Mouse (Mus musculus) hindlimb bud, embryonic 11.5 days (tissue): ENCODE results near the gene Uts2r.

Source experiments
- DNase-seq: peaks from one replicate; pipeline ENCODE4 v3.0.0-alpha.2; 2012; ENCODE audit warnings: low read depth, low spot score; ENCODE audit errors: extremely low spot score

The Uts2r gene

GRCm38 (mm10) chr11:121160636-121161346 lies 720 bp downstream of the Uts2r start:
- DNase-seq: no peak

- DNase-seq: no peak
Observed at GRCm38 (mm10) chr11:121163751-121164150, 3.7 kb downstream of the Uts2r start.

GRCm38 (mm10) chr11:121173203-121173602 lies 13.1 kb downstream of the Uts2r start:
- DNase-seq: no peak

DNA sequence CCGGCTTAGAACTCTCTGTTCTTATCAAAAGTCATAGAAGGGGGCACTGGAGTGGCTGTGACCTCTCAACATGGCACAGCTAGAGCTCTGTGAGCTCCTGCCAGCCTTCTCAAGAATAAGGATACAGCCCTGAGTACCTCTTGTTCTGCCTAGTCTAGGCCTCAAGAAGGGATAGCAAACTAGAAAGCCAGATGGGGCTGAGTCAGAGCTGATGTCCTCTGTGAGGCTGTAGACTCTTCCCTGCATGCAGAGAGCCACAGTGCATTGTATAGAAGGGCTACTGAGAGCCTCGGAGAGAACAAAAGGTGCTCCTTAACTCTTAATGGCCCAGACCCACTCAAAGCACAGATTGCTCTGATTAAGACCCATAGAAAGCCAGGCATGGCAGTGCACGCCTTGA lies 14.2 kb downstream of the Uts2r start:
- DNase-seq: no peak

- DNase-seq: peak; percentile 31
Observed at GRCm38 (mm10) chr11:121176285-121177270, 16.5 kb downstream of the Uts2r start.

- DNase-seq: no peak
Observed at GRCm38 (mm10) chr11:121189681-121190080, 29.6 kb downstream of the Uts2r start.

GRCm38 (mm10) chr11:121192742-121193141 lies 32.7 kb downstream of the Uts2r start:
- DNase-seq: no peak

- no peak for DNase-seq
Observed at GRCm38 (mm10) chr11:121193415-121193814, 33.3 kb downstream of the Uts2r start.

DNA sequence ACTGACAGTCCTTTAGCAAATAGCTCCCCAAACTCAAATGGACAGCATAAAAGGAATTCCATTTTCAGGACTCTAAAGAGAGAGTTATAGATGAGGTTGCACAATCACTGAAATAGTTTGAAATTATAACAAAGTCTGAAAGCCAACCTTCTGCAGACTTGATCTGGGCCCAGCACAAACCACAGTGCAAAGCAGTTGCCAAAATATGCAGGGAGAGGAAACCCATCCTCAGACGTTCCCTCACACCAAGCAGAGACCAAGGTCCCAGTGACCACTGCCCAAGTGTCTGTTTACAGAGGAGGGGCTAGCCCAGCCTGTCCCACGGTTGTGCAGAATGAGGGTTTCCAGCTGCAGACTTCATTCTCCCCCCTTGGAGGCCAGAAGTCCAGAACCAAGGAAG lies 38.6 kb downstream of the Uts2r start:
- no peak for DNase-seq

- no peak for DNase-seq
Observed at GRCm38 (mm10) chr11:121199851-121200250, 39.8 kb downstream of the Uts2r start.

DNA sequence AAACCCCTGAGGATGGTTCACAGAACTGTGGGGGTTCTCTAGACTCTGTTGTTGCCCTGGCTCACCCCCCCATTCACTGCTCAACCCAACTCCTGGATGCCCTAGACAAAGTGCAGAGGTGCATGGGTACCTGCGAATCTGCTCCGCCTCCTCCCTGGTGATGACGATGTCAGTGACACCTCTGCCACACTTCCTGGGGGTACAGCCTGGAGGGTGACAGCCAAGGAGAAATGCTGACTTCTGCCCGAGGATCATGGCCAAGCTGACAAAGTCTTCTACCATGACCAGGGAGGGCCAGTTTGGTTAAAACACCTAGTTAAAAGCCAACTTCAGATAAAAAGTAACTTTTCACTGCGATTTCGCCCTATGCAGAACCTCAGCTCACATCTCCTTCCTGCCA lies 40.7 kb downstream of the Uts2r start:
- DNase-seq: no peak

- no peak for DNase-seq
Observed at GRCm38 (mm10) chr11:121201436-121202198, 41.5 kb downstream of the Uts2r start.

- no peak for DNase-seq
Observed at GRCm38 (mm10) chr11:121203859-121204160, 43.7 kb downstream of the Uts2r start.

GRCm38 (mm10) chr11:121204161-121205006 lies 44.3 kb downstream of the Uts2r start, which contains the start of the genes Hexdc and Ogfod3:
Gene Hexdc (plus strand): TSS chr11:121204433.
Gene Ogfod3 (minus strand): TSS chr11:121204711.
- DNase-seq: peak; percentile 91
